Comparison of ENCODE assay signal across 20 mouse cellular contexts in the genomic region with DNA sequence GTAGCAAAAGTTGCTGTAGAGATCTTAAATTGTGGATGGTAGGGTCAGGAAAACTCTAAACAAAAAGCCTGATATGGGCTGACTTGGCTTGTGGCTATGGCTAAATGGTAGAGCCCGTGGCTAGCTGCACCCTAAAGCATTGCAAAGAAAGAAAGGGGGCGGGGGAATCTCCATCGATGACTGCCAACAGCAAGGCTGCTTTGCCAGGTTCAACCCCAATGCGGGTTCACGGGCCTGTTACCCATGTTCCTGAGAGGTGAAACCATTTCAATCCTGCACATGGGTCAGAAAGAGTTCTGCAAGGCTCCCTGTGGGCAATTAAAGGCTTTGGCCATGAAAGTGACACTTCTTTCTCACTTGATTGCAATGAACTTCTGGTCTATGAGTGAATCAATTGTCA. TPM values are rescaled to one million over a fixed set of nuclear protein-coding genes. Genes with fewer than 3 reads are reported as not detected.
DNase-seq lines count a peak whose midpoint lies in the region; ATAC-seq lines count a peak whose summit lies in the region.
"Had no signal": no experiment of that assay in that cellular context is flagged by ENCODE, and none has a peak within 500 bp of the region (broad histone marks: within the 10 kb centered on the region; RNA-seq: fewer than 3 reads in every experiment).

No protein-coding gene starts in this region.

- peak; percentile 52 for DNase-seq in adrenal gland, postnatal 10 days
- no peak for DNase-seq in adrenal gland, postnatal 4 days (ENCODE audit: low spot score in 2 of 2)
- DNase-seq in embryonic facial prominence, embryonic 10.5 days (ENCODE audit: low spot score): no peak
- no peak for DNase-seq in right cerebral cortex, adult 2 months (ENCODE audit: low spot score in 2 of 2)
- no peak for DNase-seq in lung, postnatal 10 days
- DNase-seq: cerebellum, adult 11 months; lung, postnatal 14 days; right cerebral cortex, adult 18-20 months; spleen, adult 18-20 months; thymus, postnatal 36 days had no signal

- H3K27me3 ChIP-seq in hindbrain, embryonic 12.5 days: no peaks in the 10 kb centered on the region
- H3K27me3 ChIP-seq in hindbrain, embryonic 13.5 days: no peaks in the 10 kb centered on the region
- H3K27me3 ChIP-seq in embryonic facial prominence, embryonic 10.5 days (replicated peaks; ENCODE audit: low read depth, poor library complexity, severe bottlenecking): no peaks in the 10 kb centered on the region
- H3K27me3 ChIP-seq in limb, embryonic 12.5 days: no peaks in the 10 kb centered on the region
- H3K27me3 ChIP-seq: kidney, embryonic 15.5 days had no signal

- no peak for ATAC-seq in hindbrain, embryonic 12.5 days (ENCODE audit: low FRiP score)
- ATAC-seq in hindbrain, embryonic 13.5 days (ENCODE audit: low FRiP score): no peak
- ATAC-seq in limb, embryonic 12.5 days (ENCODE audit: insufficient number of reproducible peaks, insufficient read depth, low FRiP score, low TSS enrichment, low read depth): no peak

- peaks cover 5% of the 10 kb centered on the region; the same call in 1 of the 2 replicates for H3K4me1 ChIP-seq in hindbrain, embryonic 12.5 days
- no peaks in the 10 kb centered on the region; the same call in 1 of the 2 replicates for H3K4me1 ChIP-seq in hindbrain, embryonic 13.5 days (replicated peaks)
- H3K4me1 ChIP-seq in embryonic facial prominence, embryonic 10.5 days: peaks cover 59% of the 10 kb centered on the region
- H3K4me1 ChIP-seq in limb, embryonic 12.5 days (replicated peaks): peaks cover 58% of the 10 kb centered on the region

- 76% methylated on average over 5 of the region's 5 CpGs for WGBS in hindbrain, embryonic 12.5 days
- WGBS in hindbrain, embryonic 13.5 days: 86% methylated on average over 5 of the region's 5 CpGs
- 83% methylated on average over 5 of the region's 5 CpGs for WGBS in embryonic facial prominence, embryonic 10.5 days
- WGBS in limb, embryonic 12.5 days: 71% methylated on average over 5 of the region's 5 CpGs

- H3K27ac ChIP-seq in hindbrain, embryonic 12.5 days: 0 out of 2 replicates have a peak overlapping the region, but pooled peaks have one; percentile 60
- H3K27ac ChIP-seq in hindbrain, embryonic 13.5 days: no peak overlapping the region
- peak overlapping the region; percentile 83 for H3K27ac ChIP-seq in embryonic facial prominence, embryonic 10.5 days (replicated peaks)
- H3K27ac ChIP-seq in limb, embryonic 12.5 days: peak overlapping the region; percentile 94
- H3K27ac ChIP-seq: liver, embryonic 14.5 days; midbrain, embryonic 10.5 days had no signal

- no peak overlapping the region for H3K4me3 ChIP-seq in hindbrain, embryonic 12.5 days
- H3K4me3 ChIP-seq in hindbrain, embryonic 13.5 days: no peak overlapping the region
- no peak overlapping the region for H3K4me3 ChIP-seq in embryonic facial prominence, embryonic 10.5 days
- no peak overlapping the region for H3K4me3 ChIP-seq in limb, embryonic 12.5 days (replicated peaks)
- H3K4me3 ChIP-seq: erythroblast, embryonic 14.5 days; kidney, embryonic 15.5 days; left cerebral cortex, adult 2 months; midbrain, embryonic 10.5 days had no signal

- H3K4me2 ChIP-seq in hindbrain, embryonic 12.5 days (replicated peaks): no peak overlapping the region
- no peak overlapping the region for H3K4me2 ChIP-seq in hindbrain, embryonic 13.5 days
- H3K4me2 ChIP-seq in limb, embryonic 12.5 days: peak overlapping the region; percentile 29; the same call in 1 of the 2 replicates
- H3K4me2 ChIP-seq: kidney, embryonic 15.5 days had no signal

- H3K9ac ChIP-seq in hindbrain, embryonic 12.5 days: no peak overlapping the region
- no peak overlapping the region for H3K9ac ChIP-seq in hindbrain, embryonic 13.5 days
- H3K9ac ChIP-seq in limb, embryonic 12.5 days (replicated peaks): no peak overlapping the region
- H3K9ac ChIP-seq: kidney, embryonic 15.5 days; liver, embryonic 14.5 days had no signal

- peaks cover 32% of the 10 kb centered on the region for H3K36me3 ChIP-seq in hindbrain, embryonic 12.5 days
- H3K36me3 ChIP-seq in hindbrain, embryonic 13.5 days: peaks cover 50% of the 10 kb centered on the region
- H3K36me3 ChIP-seq in embryonic facial prominence, embryonic 10.5 days (replicated peaks): peaks cover 47% of the 10 kb centered on the region
- H3K36me3 ChIP-seq in limb, embryonic 12.5 days: peaks cover 75% of the 10 kb centered on the region

- no peaks in the 10 kb centered on the region for H3K9me3 ChIP-seq in hindbrain, embryonic 12.5 days (replicated peaks)
- H3K9me3 ChIP-seq in hindbrain, embryonic 13.5 days: no peaks in the 10 kb centered on the region
- H3K9me3 ChIP-seq in embryonic facial prominence, embryonic 10.5 days: peaks cover 5% of the 10 kb centered on the region; the same call in 1 of the 2 replicates
- H3K9me3 ChIP-seq in limb, embryonic 12.5 days: no peaks in the 10 kb centered on the region
- H3K9me3 ChIP-seq: kidney, embryonic 15.5 days had no signal

RNA-seq across cellular contexts. Expression of gene Naa20, which starts 20.0 kb away (rescaled TPM):
- 10 to 100 TPM; 68.5 to 75.2 TPM for total RNA-seq in adrenal gland, postnatal 10 days (2021)
- 10 to 100 TPM; 73.0 to 77.8 TPM for total RNA-seq in adrenal gland, postnatal 4 days (2021)
- polyA plus RNA-seq in hindbrain, embryonic 12.5 days (2016; fragmentation: Nextera tagmentation; extraction: Ambion mirVana): 115 and 125 TPM in 2 replicates
- 118 and 121 TPM in 2 replicates for polyA plus RNA-seq in hindbrain, embryonic 13.5 days (2015; fragmentation: Nextera tagmentation; extraction: Ambion mirVana)
- polyA plus RNA-seq in embryonic facial prominence, embryonic 10.5 days (2016; fragmentation: Nextera tagmentation; extraction: Ambion mirVana): 160 and 162 TPM in 2 replicates
- 156 and 160 TPM in 2 replicates for polyA plus RNA-seq in limb, embryonic 12.5 days (2016; fragmentation: Nextera tagmentation; extraction: Ambion mirVana)

RNA-seq across cellular contexts. Expression of gene Cfap61, which starts 52.7 kb away (rescaled TPM):
- 10 to 100 TPM; 12.1 to 20.4 TPM for total RNA-seq in adrenal gland, postnatal 10 days (2021)
- total RNA-seq in adrenal gland, postnatal 4 days (2021): 10 to 100 TPM; 29.9 to 45.2 TPM
- polyA plus RNA-seq in hindbrain, embryonic 12.5 days (2016; fragmentation: Nextera tagmentation; extraction: Ambion mirVana): 3.0 and 3.6 TPM in 2 replicates
- polyA plus RNA-seq in hindbrain, embryonic 13.5 days (2015; fragmentation: Nextera tagmentation; extraction: Ambion mirVana): 2.1 and 3.8 TPM in 2 replicates
- 0.93 and 0.98 TPM in 2 replicates for polyA plus RNA-seq in embryonic facial prominence, embryonic 10.5 days (2016; fragmentation: Nextera tagmentation; extraction: Ambion mirVana)
- 0.21 and 1.2 TPM in 2 replicates for polyA plus RNA-seq in limb, embryonic 12.5 days (2016; fragmentation: Nextera tagmentation; extraction: Ambion mirVana)
- total RNA-seq: common myeloid progenitor, adult 5-6 weeks; gastrocnemius, postnatal 25 days had no signal
- polyA plus RNA-seq: erythroblast, embryonic 14.5 days; liver, embryonic 14.5 days had no signal

RNA-seq across cellular contexts. Expression of gene Crnkl1, which starts 52.9 kb away (rescaled TPM):
- total RNA-seq in adrenal gland, postnatal 10 days (2021): 10 to 100 TPM; 19.2 to 22.0 TPM
- 10 to 100 TPM; 26.4 to 27.4 TPM for total RNA-seq in adrenal gland, postnatal 4 days (2021)
- 39.0 and 41.5 TPM in 2 replicates for polyA plus RNA-seq in hindbrain, embryonic 12.5 days (2016; fragmentation: Nextera tagmentation; extraction: Ambion mirVana)
- polyA plus RNA-seq in hindbrain, embryonic 13.5 days (2015; fragmentation: Nextera tagmentation; extraction: Ambion mirVana): 30.2 and 30.5 TPM in 2 replicates
- 37.7 and 38.9 TPM in 2 replicates for polyA plus RNA-seq in embryonic facial prominence, embryonic 10.5 days (2016; fragmentation: Nextera tagmentation; extraction: Ambion mirVana)
- 36.1 and 38.4 TPM in 2 replicates for polyA plus RNA-seq in limb, embryonic 12.5 days (2016; fragmentation: Nextera tagmentation; extraction: Ambion mirVana)
